Mouse (Mus musculus) adrenal gland, postnatal 10 days (tissue): ENCODE data around the gene Kif27. TPM values are rescaled to one million over a fixed set of nuclear protein-coding genes. Genes with fewer than 3 reads are reported as not detected.
"Not testable (repeated sequence)": the region's sequence is repeated elsewhere in the genome, so short reads cannot be mapped to it uniquely, and the experiment has no call there.

Experiments used
- DNase-seq: peaks from one replicate; pipeline ENCODE4 v3.0.0; 2021; ENCODE audit warnings: mixed read lengths
- long read RNA-seq, 2 experiments: library from polyadenylated mRNA; stranded (forward); transcript quantifications; one replicate each; pipeline ENCODE4 v2.0.0; 2021
- total RNA-seq, 2 experiments: library from RNA; stranded (reverse); gene quantifications; 2 replicates each; pipeline ENCODE4 v1.2.3; 2021

Kif27 gene
- 1 to 10 TPM; 1.3 to 1.5 TPM for total RNA-seq
- long read RNA-seq, experiment 1 = 0 reads
- long read RNA-seq, experiment 2, partial matches to known transcripts = 1 of 3 reads
- long read RNA-seq, experiment 2, other reads (novel, unspliced or antisense) = 2 of 3 reads

GRCm38 (mm10) chr13:58358629-58359303 is at the start of gene Kif27:
Gene Kif27 (minus strand): TSS chr13:58359122.
- DNase-seq = peak; percentile 91

GRCm38 (mm10) chr13:58403243-58403642 is 44.3 kb upstream of the Kif27 start, which contains the start of gene Hnrnpk:
Gene Hnrnpk (minus strand): TSS chr13:58403343.
- DNase-seq = not testable (repeated sequence)

GRCm38 (mm10) chr13:58402744-58403110 is 43.8 kb upstream of the Kif27 start:
- no peak for DNase-seq

GRCm38 (mm10) chr13:58402003-58402743 is 43.3 kb upstream of the Kif27 start, which contains the start of gene Rmi1:
Gene Rmi1 (plus strand): TSS chr13:58402248.
- peak; percentile 98 for DNase-seq

- DNase-seq = peak; percentile 89
Measured at GRCm38 (mm10) chr13:58401135-58402002, 42.4 kb upstream of the Kif27 start.

- DNase-seq = no peak
Measured at GRCm38 (mm10) chr13:58400576-58400975, 41.7 kb upstream of the Kif27 start.

GRCm38 (mm10) chr13:58397651-58398050 is 38.7 kb upstream of the Kif27 start:
- DNase-seq = peak; percentile 27

- not testable (repeated sequence) for DNase-seq
Measured at GRCm38 (mm10) chr13:58394392-58394791, 35.5 kb upstream of the Kif27 start.

- no peak for DNase-seq
Measured at GRCm38 (mm10) chr13:58389324-58389951, 30.5 kb upstream of the Kif27 start.

GRCm38 (mm10) chr13:58388379-58388778 is 29.5 kb upstream of the Kif27 start:
- no peak for DNase-seq

- peak; percentile 85 for DNase-seq
Measured at GRCm38 (mm10) chr13:58387948-58388347, 29.0 kb upstream of the Kif27 start.

GRCm38 (mm10) chr13:58385547-58385920 is 26.6 kb upstream of the Kif27 start:
- DNase-seq = no peak

- peak; percentile 80 for DNase-seq
Measured at GRCm38 (mm10) chr13:58384779-58385546, 26.0 kb upstream of the Kif27 start, which contains the start of gene 2210016F16Rik. Gene 2210016F16Rik (minus strand): TSS chr13:58385225.

- no peak for DNase-seq
Measured at GRCm38 (mm10) chr13:58384371-58384770, 25.4 kb upstream of the Kif27 start.

- no peak for DNase-seq
Measured at GRCm38 (mm10) chr13:58373153-58373470, 14.2 kb upstream of the Kif27 start.

- DNase-seq = no peak
Measured at GRCm38 (mm10) chr13:58372278-58373152, 13.6 kb upstream of the Kif27 start.

- no peak for DNase-seq
Measured at GRCm38 (mm10) chr13:58368835-58369234, 9.9 kb upstream of the Kif27 start.

GRCm38 (mm10) chr13:58367641-58368040 is 8.7 kb upstream of the Kif27 start:
- no peak for DNase-seq

- DNase-seq = no peak
Measured at GRCm38 (mm10) chr13:58366373-58366772, 7.5 kb upstream of the Kif27 start.

- not testable (repeated sequence) for DNase-seq
Measured at GRCm38 (mm10) chr13:58365179-58365578, 6.3 kb upstream of the Kif27 start.
